Mouse (Mus musculus) ES-E14 (cell line): Measurements from ENCODE around the gene Ddx3x. TPM values are rescaled to one million over a fixed set of nuclear protein-coding genes. Genes with fewer than 3 reads are reported as not detected.
"Not testable (repeated sequence)": the region's sequence is repeated elsewhere in the genome, so short reads cannot be mapped to it uniquely, and the experiment has no call there.

ENCODE experiments used
- DNase-seq: peaks from one replicate; pipeline ENCODE4 v3.0.0-alpha.2; 2013; ENCODE audit warnings: low read depth, low spot score
- H3K27ac ChIP-seq: 2 replicates; pipeline ENCODE4 v1.5.1; 2012; ENCODE audit warnings: low read depth, mild to moderate bottlenecking, low read length, moderate library complexity, mixed read lengths; ENCODE audit not compliant: poor library complexity, insufficient read depth, severe bottlenecking
- H3K36me3 ChIP-seq: 2 replicates; pipeline ENCODE4 v1.6.1; 2012; ENCODE audit warnings: mild to moderate bottlenecking, low read length, moderate library complexity, mixed read lengths; ENCODE audit not compliant: control insufficient read depth, poor library complexity, insufficient read depth, severe bottlenecking
- H3K4me1 ChIP-seq, 2 experiments: fragments of 150-350 bp in 1 of 2; sonication (generic) in 1 of 2; 2 replicates each; pipeline ENCODE4 v1.6.1; 2012; ENCODE audit warnings: low read length in 2 of 2, mild to moderate bottlenecking in 1 of 2, mixed read lengths in 1 of 2; ENCODE audit not compliant: control insufficient read depth in 2 of 2, insufficient read depth in 2 of 2, poor library complexity in 1 of 2
- H3K4me3 ChIP-seq, 2 experiments: fragments of 150-350 bp in 1 of 2; sonication (generic) in 1 of 2; 2 replicates each; pipeline ENCODE4 v1.5.1; 2012; ENCODE audit warnings: low read length in 2 of 2, low read depth in 1 of 2, mild to moderate bottlenecking in 1 of 2, mixed read lengths in 1 of 2; ENCODE audit not compliant: insufficient read depth in 1 of 2, poor library complexity in 1 of 2, severe bottlenecking in 1 of 2
- H3K9ac ChIP-seq: 2 replicates; pipeline ENCODE4 v1.6.1; 2012; ENCODE audit warnings: low read depth, mild to moderate bottlenecking, low read length, mixed read lengths; ENCODE audit not compliant: poor library complexity, insufficient read depth, severe bottlenecking
- H3K9me3 ChIP-seq: fragments of 150-350 bp; sonication (generic); 2 replicates; pipeline ENCODE4 v1.6.1; 2012; ENCODE audit warnings: low read depth, mild to moderate bottlenecking, low read length; ENCODE audit not compliant: control insufficient read depth, insufficient read depth
- CHD2 ChIP-seq: IDR thresholded peaks from 2 replicates; pipeline ENCODE4 v1.6.1; 2014; ENCODE audit warnings: mild to moderate bottlenecking, low read depth, low read length, inconsistent platforms
- HCFC1 ChIP-seq: IDR thresholded peaks from 2 replicates; pipeline ENCODE4 v1.6.1; 2012; ENCODE audit warnings: low read length, inconsistent platforms, borderline replicate concordance; ENCODE audit not compliant: insufficient read depth
- MAFK ChIP-seq: IDR thresholded peaks from 2 replicates; pipeline ENCODE4 v1.6.1; 2014; ENCODE audit warnings: mild to moderate bottlenecking, low read depth, low read length, inconsistent platforms; ENCODE audit not compliant: insufficient read depth
- ZC3H11A ChIP-seq: IDR thresholded peaks from 2 replicates; pipeline ENCODE4 v1.6.1; 2012; ENCODE audit warnings: low read depth, mild to moderate bottlenecking, inconsistent platforms, low read length, borderline replicate concordance
- ZNF384 ChIP-seq: IDR thresholded peaks from 2 replicates; pipeline ENCODE4 v1.6.1; 2012; ENCODE audit warnings: low read depth, low read length, inconsistent platforms
- in situ Hi-C, 2 experiments: fragments of 600-800 bp; cut with MboI; formaldehyde crosslinking; loops; one replicate each; pipeline ENCODE4 v1.15.1; 2025; ENCODE audit warnings: low sequenced_read_pairs in 2 of 2, inconsistent platforms in 1 of 2; ENCODE audit not compliant: unreplicated experiment in 2 of 2
- total RNA-seq: library from RNA; depleted of rRNA; stranded (reverse); fragments of 300-350 nt; gene quantifications from 2 replicates; pipeline ENCODE4 v1.2.3, GENCODE M21; 2012

Gene Ddx3x
- total RNA-seq, 1 experiment: 253 TPM

DNA sequence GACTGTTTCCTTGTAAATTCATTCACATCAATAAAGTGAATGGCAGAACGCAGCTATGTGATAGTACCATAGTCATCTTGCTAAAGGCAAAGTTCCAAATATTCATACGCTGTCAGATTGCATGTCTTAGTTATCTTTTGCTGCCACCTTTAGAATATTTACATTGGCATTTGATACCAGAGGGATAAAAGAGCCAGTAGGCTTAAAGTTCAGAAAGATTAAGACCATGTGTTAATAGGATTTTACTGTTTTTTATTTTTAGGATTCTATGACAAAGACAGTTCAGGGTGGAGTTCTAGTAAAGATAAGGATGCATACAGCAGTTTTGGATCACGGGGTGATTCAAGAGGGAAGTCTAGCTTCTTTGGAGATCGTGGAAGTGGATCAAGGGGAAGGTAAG lies 5.0 kb downstream of the Ddx3x start:
- no peak for DNase-seq
- Histone ChIP-seq H3K9ac (no peak overlapping the region), H3K27ac (no peak overlapping the region), H3K4me1 (no peaks in the 10 kb centered on the region; a peak in 1 of 4 replicates), H3K36me3 (peaks cover 16% of the 10 kb centered on the region), H3K9me3 (no peaks in the 10 kb centered on the region), H3K4me3 (no peak overlapping the region)
- TF ChIP-seq CHD2: no peak
- in situ Hi-C loops: loop anchor here in 1 of 2 experiments (25.0 kb wide), 1 partner anchor 148 kb away; no protein-coding TSS in a partner anchor

DNA sequence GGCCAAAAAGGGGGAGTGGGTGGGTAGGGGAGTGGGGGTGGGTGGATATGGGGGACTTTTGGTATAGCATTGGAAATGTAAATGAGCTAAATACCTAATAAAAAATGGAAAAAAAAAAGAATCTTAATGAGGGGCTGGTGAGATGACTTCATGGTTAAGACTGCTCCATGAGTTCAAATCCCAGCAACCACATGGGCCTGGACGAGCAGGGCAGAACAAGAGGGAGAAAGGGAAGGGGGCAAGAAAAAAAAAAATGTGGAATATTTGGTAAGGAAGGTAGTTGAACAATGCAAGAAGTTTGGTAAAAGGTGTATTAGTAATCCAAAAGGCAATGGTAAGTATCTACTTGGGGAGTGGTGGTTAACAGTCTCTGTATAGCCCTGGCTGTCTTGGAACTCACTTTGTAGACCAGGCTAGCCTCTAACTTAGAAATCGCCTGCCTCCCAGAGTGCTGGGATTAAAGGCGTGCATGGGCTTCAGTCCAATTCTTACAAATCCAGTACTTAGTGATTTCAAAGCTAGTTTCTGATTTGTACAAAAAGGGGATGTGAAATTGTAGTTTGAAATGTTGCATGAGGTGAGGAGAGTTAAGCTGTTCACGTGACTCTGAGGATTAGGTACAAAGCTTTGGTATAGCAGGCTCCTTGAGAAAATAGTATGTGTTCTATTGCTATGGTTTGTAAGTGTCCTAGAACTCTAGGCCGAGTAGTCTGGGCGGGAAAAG lies 13.9 kb downstream of the Ddx3x start:
- Histone ChIP-seq H3K4me1 (no peaks in the 10 kb centered on the region), H3K9me3 (no peaks in the 10 kb centered on the region), H3K9ac (no peak overlapping the region; the same call in 1 of the 2 replicates), H3K4me3 (no peak overlapping the region), H3K36me3 (no peaks in the 10 kb centered on the region; the same call in 1 of the 2 replicates), H3K27ac (peak overlapping the region; percentile 99; the same call in 1 of the 2 replicates)
- DNase-seq: no peak
- TF ChIP-seq ZNF384: no peak
- TF ChIP-seq CHD2: 0 out of 2 replicates have a peak, but pooled peaks have one; percentile 11
- in situ Hi-C loops: loop anchor here in 1 of 2 experiments (25.0 kb wide), 1 partner anchor 157 kb away; no protein-coding TSS in a partner anchor

DNA sequence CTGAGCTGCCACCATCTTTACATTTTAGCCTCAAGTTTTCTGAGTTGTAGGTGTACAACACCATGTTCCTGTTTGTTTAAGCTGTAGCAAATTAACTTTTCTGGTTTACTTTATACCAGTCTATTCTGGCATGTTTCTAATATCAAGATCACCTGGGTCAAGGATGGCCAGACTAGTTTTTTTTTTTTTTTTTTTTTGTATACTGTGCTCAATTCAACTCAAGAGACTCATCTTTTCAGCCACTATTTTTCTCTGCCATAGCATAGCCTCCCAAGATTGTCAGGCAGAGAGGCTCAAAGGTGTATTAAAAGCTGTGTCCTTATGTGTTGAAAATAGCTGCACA lies 14.4 kb downstream of the Ddx3x start:
- TF ChIP-seq ZC3H11A (no peak), MAFK (no peak), HCFC1 (no peak), CHD2 (no peak), ZNF384 (peak; percentile 75)
- Histone ChIP-seq H3K4me3 (no peak overlapping the region), H3K9me3 (no peaks in the 10 kb centered on the region), H3K27ac (peak overlapping the region; percentile 99; the same call in 1 of the 2 replicates), H3K36me3 (no peaks in the 10 kb centered on the region; the same call in 1 of the 2 replicates), H3K4me1 (no peaks in the 10 kb centered on the region), H3K9ac (no peak overlapping the region)
- in situ Hi-C loops: loop anchor here in 1 of 2 experiments (25.0 kb wide), 1 partner anchor 158 kb away; no protein-coding TSS in a partner anchor
- DNase-seq: no peak

DNA sequence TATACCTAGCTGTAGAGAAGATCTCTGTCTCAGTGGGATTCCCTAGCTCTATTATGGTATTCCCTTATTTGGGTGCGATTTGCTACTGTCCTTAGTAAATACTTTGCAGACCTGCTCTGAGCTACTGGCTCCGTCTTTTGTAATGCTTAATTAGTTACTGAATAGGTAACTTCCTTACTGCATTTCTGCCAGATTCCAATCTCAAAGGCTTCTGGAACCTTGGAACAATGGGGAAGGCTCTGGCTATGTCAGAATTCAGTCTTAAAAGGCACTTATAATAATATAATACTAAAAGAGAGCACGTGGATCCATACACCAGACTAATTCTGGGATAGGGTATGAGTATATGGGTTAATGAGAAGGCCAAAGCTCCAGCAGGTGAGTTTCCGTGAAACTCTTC lies 15.5 kb downstream of the Ddx3x start:
- not testable (repeated sequence) for H3K9me3 ChIP-seq, H3K4me3 ChIP-seq, H3K36me3 ChIP-seq, H3K4me1 ChIP-seq, H3K9ac ChIP-seq, DNase-seq
- peak overlapping the region; percentile 92 for H3K27ac ChIP-seq
- in situ Hi-C loops: loop anchor here in 1 of 2 experiments (25.0 kb wide), 1 partner anchor 159 kb away; no protein-coding TSS in a partner anchor

DNA sequence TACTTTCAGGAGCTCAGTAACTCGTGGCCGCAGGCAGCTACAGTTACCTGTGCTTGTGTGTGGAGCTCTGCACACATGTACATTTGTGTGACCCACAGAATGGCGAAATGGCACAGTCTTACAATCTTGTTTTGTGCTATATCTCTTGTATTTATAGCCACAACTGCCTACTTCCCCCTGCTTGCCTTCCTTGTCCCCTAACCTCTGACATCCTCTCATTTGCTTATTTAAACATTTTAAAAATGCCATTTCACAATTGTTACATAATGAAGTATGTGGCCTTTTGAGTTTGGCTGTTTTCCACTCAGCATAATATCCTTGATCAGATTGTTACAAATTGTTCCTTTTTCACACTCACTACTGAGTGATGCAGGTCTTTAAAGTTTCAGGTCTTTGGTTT lies 25.4 kb downstream of the Ddx3x start:
- TF ChIP-seq MAFK: no peak
- no peak for TF ChIP-seq ZC3H11A
- no peak for TF ChIP-seq CHD2
- TF ChIP-seq HCFC1: no peak
- TF ChIP-seq ZNF384: no peak
- in situ Hi-C loops: no loop called here
- DNase-seq: no peak

More for the DNA sequence above, 25.4 kb downstream of the Ddx3x start:
- Histone ChIP-seq H3K9ac (no peak overlapping the region), H3K36me3 (peaks cover 4% of the 10 kb centered on the region; the same call in 1 of the 2 replicates), H3K4me1 (0 out of 4 replicates have a peak, but pooled peaks cover 0 to 3% of the 10 kb centered on the region in 2 experiments), H3K9me3 (no peaks in the 10 kb centered on the region), H3K27ac (no peak overlapping the region), H3K4me3 (no peak overlapping the region)
